Mouse (Mus musculus) olfactory bulb, adult 2 months (tissue): ENCODE measurements around the gene Slc38a11. TPM values are rescaled to one million over a fixed set of nuclear protein-coding genes. Genes with fewer than 3 reads are reported as not detected.

Experiments used
- H3K27ac ChIP-seq: fragments of 200-500 bp; 2 replicates; pipeline ENCODE4 v1.5.1; 2012; ENCODE audit warnings: low read depth, low read length; ENCODE audit not compliant: insufficient read depth
- H3K4me1 ChIP-seq: fragments of 200-500 bp; 2 replicates; pipeline ENCODE4 v1.6.1; 2012; ENCODE audit warnings: low read length; ENCODE audit not compliant: control insufficient read depth, insufficient read depth
- H3K4me3 ChIP-seq: fragments of 200-500 bp; 2 replicates; pipeline ENCODE4 v1.5.1; 2012; ENCODE audit warnings: mild to moderate bottlenecking, low read depth, low read length, moderate library complexity; ENCODE audit not compliant: insufficient read depth
- CTCF ChIP-seq: fragments of 200-500 bp; IDR thresholded peaks from 2 replicates; pipeline ENCODE4 v1.5.1; 2012; ENCODE audit warnings: low read depth, mild to moderate bottlenecking, low read length, moderate library complexity; ENCODE audit not compliant: insufficient read depth
- POLR2A ChIP-seq: fragments of 200-500 bp; IDR thresholded peaks from 2 replicates; pipeline ENCODE4 v1.6.1; 2012; ENCODE audit warnings: mild to moderate bottlenecking, low read depth, low read length, moderate library complexity; ENCODE audit not compliant: insufficient read depth
- WGBS: fragments of 180-500 bp; shearing (Covaris S2); methylation state at CpG from one replicate; pipeline ENCODE4 v1.1.7; 2018; 5-methylcytosine and 5-hydroxymethylcytosine counted together
- polyA plus RNA-seq: library from polyadenylated mRNA; stranded (reverse); fragments of >200 nt; gene quantifications from 2 replicates; pipeline ENCODE4 v1.2.4, GENCODE M21; 2012; ENCODE audit warnings: low replicate concordance; ENCODE audit not compliant: missing spikeins, insufficient read depth, insufficient read length

Slc38a11 gene
- polyA plus RNA-seq, 1 experiment: not detected

GRCm38 (mm10) chr2:65266576-65267299 is 97.1 kb downstream of the Slc38a11 start:
- H3K27ac ChIP-seq: no peak overlapping the region
- H3K4me1 ChIP-seq: no peaks in the 10 kb centered on the region
- WGBS: 91% methylated on average over 5 of the region's 5 CpGs
- H3K4me3 ChIP-seq: no peak overlapping the region
- TF ChIP-seq POLR2A: no peak
- TF ChIP-seq CTCF: no peak

Other genes starting within 250 kb of the Slc38a11 start
- gene Cobll1, start 124.6 kb downstream of the Slc38a11 start, polyA plus RNA-seq: not detected in 2 replicates
- not detected in 2 replicates for gene Scn3a, start 203.6 kb upstream of the Slc38a11 start, polyA plus RNA-seq